Mouse (Mus musculus): ENCODE results near the gene Iqgap2. TPM values are rescaled to one million over a fixed set of nuclear protein-coding genes. Genes with fewer than 3 reads are reported as not detected.

Iqgap2 gene
- total and polyA plus RNA-seq, 3 experiments: 0.08 to 0.14 (median 0.11) TPM

DNA sequence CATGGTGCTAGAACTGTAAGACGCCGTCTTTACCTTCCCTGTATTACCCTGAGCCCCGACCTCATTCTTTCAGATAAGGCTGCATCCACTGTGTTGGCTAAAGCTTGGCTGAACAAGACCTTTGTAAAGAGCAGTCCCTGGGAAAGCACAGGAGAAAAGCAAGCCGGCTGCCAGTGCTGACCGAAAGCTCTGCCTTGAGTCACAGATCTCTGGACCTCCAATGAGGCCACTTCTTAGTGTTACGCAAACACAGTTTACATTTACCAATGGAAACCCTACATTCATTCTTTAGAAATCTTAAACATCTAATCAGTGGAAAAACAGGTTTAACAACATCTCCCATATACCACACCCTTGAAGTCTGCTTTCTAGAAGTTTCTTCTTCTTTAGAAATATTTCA lies 186.1 kb downstream of the Iqgap2 start:
- TF ChIP-seq JUND (conservative IDR thresholded peaks at IDR 0.05; ENCODE audit: low read depth, low read length): no peak
- TF ChIP-seq CTCF (conservative IDR thresholded peaks at IDR 0.05 in 1 of 2, IDR thresholded peaks at IDR 0.05 in 1 of 2; ENCODE audit: low read depth in 2 of 2, low read length in 2 of 2): no peak
- no peak for TF ChIP-seq KAT2A (IDR thresholded peaks at IDR 0.05; ENCODE audit: insufficient replicate concordance, low read length)
- no peak for TF ChIP-seq CHD2 (IDR thresholded peaks at IDR 0.05; ENCODE audit: low read length)
- TF ChIP-seq RCOR1 (conservative IDR thresholded peaks at IDR 0.05; ENCODE audit: low read depth, low read length): no peak
- no peak for TF ChIP-seq TBP (conservative IDR thresholded peaks at IDR 0.05; ENCODE audit: low read depth, low read length)
- no peak for TF ChIP-seq CHD1 (IDR thresholded peaks at IDR 0.05; ENCODE audit: low read depth, low read length)
- no peak for TF ChIP-seq RAD21 (IDR thresholded peaks at IDR 0.05; ENCODE audit: low read depth, low read length)
- no peak for TF ChIP-seq MAFK (IDR thresholded peaks at IDR 0.05; ENCODE audit: insufficient replicate concordance, low read length)
- no peak for TF ChIP-seq ZMIZ1 (IDR thresholded peaks at IDR 0.05; ENCODE audit: low read depth, low read length)
- TF ChIP-seq ZC3H11A (IDR thresholded peaks at IDR 0.05; ENCODE audit: low read depth, low read length): no peak
- no peak for TF ChIP-seq GABPA (IDR thresholded peaks at IDR 0.05; ENCODE audit: insufficient replicate concordance, low read depth, low read length)
- no peak for TF ChIP-seq MXI1 (IDR thresholded peaks at IDR 0.05; ENCODE audit: low read depth, low read length)
- TF ChIP-seq HCFC1 (IDR thresholded peaks at IDR 0.05; ENCODE audit: low read depth, low read length): no peak
- no peak for TF ChIP-seq JUN (IDR thresholded peaks at IDR 0.05; ENCODE audit: insufficient read depth, low read depth, low read length)
- dilution Hi-C loops (cut with MboI; ENCODE audit: extremely low pct_ligation_motif_present, extremely low pct_unique_long_range_greater_than_20kb, low sequenced_read_pairs) (no loop called here), in situ Hi-C loops (cut with MboI; ENCODE audit: low pct_ligation_motif_present, low pct_unique_long_range_greater_than_20kb, low sequenced_read_pairs) (no loop called here)
- no peak overlapping the region for H3K4me3 ChIP-seq (replicated peaks in 1 of 3; ENCODE audit: low read depth in 2 of 3, low read length in 2 of 3, poor library complexity in 1 of 3)
- no peak overlapping the region for H3K27ac ChIP-seq (ENCODE audit: insufficient read depth, low read depth)
- no peak for DNase-seq (ENCODE audit: extremely low read depth)
- no peaks in the 10 kb centered on the region for H3K9me3 ChIP-seq (replicated peaks; ENCODE audit: low read length)
- H3K27me3 ChIP-seq (replicated peaks): no peaks in the 10 kb centered on the region
- H3K4me1 ChIP-seq (ENCODE audit: control insufficient read depth in 1 of 2, insufficient read depth in 2 of 2): no peaks in the 10 kb centered on the region
- no peak overlapping the region for H3K9ac ChIP-seq (ENCODE audit: insufficient read depth, low read depth)
- H3K79me2 ChIP-seq (replicated peaks; ENCODE audit: control insufficient read depth, extremely low read depth, insufficient read depth, poor library complexity, severe bottlenecking): no peaks in the 10 kb centered on the region
- H3K4me2 ChIP-seq (ENCODE audit: insufficient read depth, low read depth, poor library complexity, severe bottlenecking): no peak overlapping the region
- H3K36me3 ChIP-seq (replicated peaks in 1 of 2; ENCODE audit: control insufficient read depth in 1 of 2, insufficient read depth in 1 of 2, low read length in 1 of 2): no peaks in the 10 kb centered on the region

DNA sequence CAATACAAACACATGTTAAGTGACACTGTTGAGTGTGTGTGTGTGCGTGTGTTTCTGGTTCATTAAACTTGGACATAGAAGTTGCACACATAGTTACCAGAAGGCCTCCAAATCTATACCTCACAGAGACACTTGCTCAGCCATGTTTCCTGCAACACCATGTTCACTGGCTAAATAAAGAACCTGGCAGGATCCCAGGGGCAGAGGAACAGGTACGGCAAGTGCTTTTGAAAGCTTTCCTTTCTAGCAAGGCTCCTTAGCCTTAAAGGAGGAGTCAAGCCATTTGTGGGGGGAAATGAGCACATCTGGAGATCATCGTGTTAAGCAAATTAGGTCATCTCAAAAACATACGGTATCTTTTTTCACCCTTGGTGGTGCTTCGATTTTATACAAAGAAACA lies 188.3 kb downstream of the Iqgap2 start:
- no peak overlapping the region for H3K27ac ChIP-seq (ENCODE audit: insufficient read depth, low read depth)
- H3K79me2 ChIP-seq (replicated peaks; ENCODE audit: control insufficient read depth, extremely low read depth, insufficient read depth, poor library complexity, severe bottlenecking): no peaks in the 10 kb centered on the region
- no peaks in the 10 kb centered on the region for H3K9me3 ChIP-seq (replicated peaks; ENCODE audit: low read length)
- in situ Hi-C loops (cut with MboI; ENCODE audit: low pct_ligation_motif_present, low pct_unique_long_range_greater_than_20kb, low sequenced_read_pairs): no loop called here
- TF ChIP-seq POLR2A (IDR thresholded peaks at IDR 0.05; ENCODE audit: low read depth, low read length) (no peak), RCOR1 (conservative IDR thresholded peaks at IDR 0.05; ENCODE audit: low read depth, low read length) (no peak), MEF2A (IDR thresholded peaks at IDR 0.05; ENCODE audit: borderline replicate concordance, low read depth, low read length) (no peak), POLR2AphosphoS2 (IDR thresholded peaks at IDR 0.05; ENCODE audit: low read depth, low read length) (no peak), TBP (conservative IDR thresholded peaks at IDR 0.05; ENCODE audit: low read depth, low read length) (no peak), ZC3H11A (IDR thresholded peaks at IDR 0.05; ENCODE audit: low read depth, low read length) (no peak), RAD21 (IDR thresholded peaks at IDR 0.05; ENCODE audit: low read depth, low read length) (no peak), KAT2A (IDR thresholded peaks at IDR 0.05; ENCODE audit: insufficient replicate concordance, low read length) (no peak), ZKSCAN1 (IDR thresholded peaks at IDR 0.05; ENCODE audit: borderline replicate concordance, low read depth, low read length) (no peak), MXI1 (IDR thresholded peaks at IDR 0.05; ENCODE audit: low read depth, low read length) (no peak), CHD1 (IDR thresholded peaks at IDR 0.05; ENCODE audit: low read depth, low read length) (no peak), CTCF (conservative IDR thresholded peaks at IDR 0.05 in 1 of 2, IDR thresholded peaks at IDR 0.05 in 1 of 2; ENCODE audit: low read depth in 2 of 2, low read length in 2 of 2) (no peak), MAFK (IDR thresholded peaks at IDR 0.05; ENCODE audit: insufficient replicate concordance, low read length) (no peak), SMC3 (IDR thresholded peaks at IDR 0.05; ENCODE audit: low read depth, low read length) (no peak), HCFC1 (IDR thresholded peaks at IDR 0.05; ENCODE audit: low read depth, low read length) (no peak), UBTF (IDR thresholded peaks at IDR 0.05; ENCODE audit: low read depth, low read length) (no peak), JUND (conservative IDR thresholded peaks at IDR 0.05; ENCODE audit: low read depth, low read length) (no peak), NRF1 (IDR thresholded peaks at IDR 0.05; ENCODE audit: low read depth, low read length) (no peak)
- peaks cover 0 to 5% of the 10 kb centered on the region in 2 experiments; a peak in 2 of 4 replicates for H3K4me1 ChIP-seq (ENCODE audit: control insufficient read depth in 1 of 2, insufficient read depth in 2 of 2)
- H3K27me3 ChIP-seq (replicated peaks): no peaks in the 10 kb centered on the region
- H3K9ac ChIP-seq (ENCODE audit: insufficient read depth, low read depth): no peak overlapping the region
- no peak for DNase-seq (ENCODE audit: extremely low read depth)
- dilution Hi-C loops (cut with MboI; ENCODE audit: extremely low pct_ligation_motif_present, extremely low pct_unique_long_range_greater_than_20kb, low sequenced_read_pairs): no loop called here
- no peak overlapping the region for H3K4me3 ChIP-seq (replicated peaks in 1 of 3; ENCODE audit: low read depth in 2 of 3, low read length in 2 of 3, poor library complexity in 1 of 3)
- no peaks in the 10 kb centered on the region for H3K36me3 ChIP-seq (replicated peaks in 1 of 2; ENCODE audit: control insufficient read depth in 1 of 2, insufficient read depth in 1 of 2, low read length in 1 of 2)
- no peak overlapping the region for H3K4me2 ChIP-seq (ENCODE audit: insufficient read depth, low read depth, poor library complexity, severe bottlenecking)
